Mouse (Mus musculus) kidney, adult 2 months (tissue): ENCODE measurements around the gene Krba1.

Experiments
- CTCF ChIP-seq: fragments of 200-500 bp; conservative IDR thresholded peaks from 2 replicates; pipeline ENCODE4 v1.5.1; 2011; ENCODE audit warnings: low read depth, mild to moderate bottlenecking, control low read depth, low read length, moderate library complexity, mixed read lengths; ENCODE audit not compliant: insufficient read depth, insufficient read length
- POLR2A ChIP-seq: fragments of 200-500 bp; IDR thresholded peaks from one replicate; pipeline ENCODE4 v1.6.1; 2011; ENCODE audit warnings: low read depth, low read length, control low read depth

DNA sequence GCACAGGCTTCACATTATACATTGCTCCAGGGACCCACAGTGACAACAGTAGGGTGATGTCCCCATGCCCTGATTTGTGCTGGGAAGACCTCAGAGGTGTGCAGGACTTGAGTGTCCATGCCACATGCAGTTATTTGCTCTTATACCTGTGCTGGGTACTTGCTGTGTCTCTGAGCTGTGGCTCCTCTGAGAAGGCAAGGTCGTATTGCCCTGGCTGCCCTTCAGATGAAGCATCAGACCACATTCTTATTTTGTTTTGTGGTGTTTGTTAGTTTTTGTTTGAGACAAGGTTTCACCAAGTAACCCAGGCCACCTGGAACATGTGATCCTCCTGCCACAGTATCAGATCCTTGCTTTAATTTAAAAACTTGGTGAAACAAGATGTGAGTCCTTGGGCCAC lies 19.5 kb downstream of the Krba1 start:
- TF ChIP-seq CTCF (no peak), POLR2A (no peak)
